Mouse (Mus musculus): ENCODE data around the gene Ephb3.

DNA sequence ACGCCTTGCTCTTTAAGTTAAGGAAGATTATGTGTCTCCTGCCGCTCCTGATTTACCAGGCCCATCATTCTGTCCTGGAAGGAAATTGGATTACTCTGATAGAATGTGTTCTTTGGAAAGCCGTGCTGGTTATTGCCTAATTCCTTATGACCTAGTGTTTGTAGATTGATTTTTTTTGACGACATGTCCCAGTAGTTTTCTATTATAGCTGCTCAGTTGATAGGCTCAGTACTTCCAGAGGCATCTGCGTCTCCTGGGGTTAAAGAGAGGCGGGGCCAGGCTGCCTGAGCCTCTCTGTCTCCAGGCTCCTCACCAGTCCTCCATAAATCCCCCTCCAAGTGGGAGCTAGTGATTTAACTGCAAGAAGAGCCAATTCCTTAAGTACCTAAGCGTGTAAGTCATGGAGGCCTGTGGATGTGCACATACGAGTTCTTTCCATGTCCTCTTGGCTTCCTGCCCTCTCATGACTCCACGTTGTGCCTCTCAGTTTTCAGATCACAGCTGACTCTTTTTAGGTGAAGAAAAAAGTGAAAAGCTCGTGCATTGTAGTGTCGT lies 47.9 kb downstream of the Ephb3 start:
- TF ChIP-seq CTCF (IDR thresholded peaks at IDR 0.05; ENCODE audit: low read depth), result no peak
- TF ChIP-seq EP300 (IDR thresholded peaks at IDR 0.05; ENCODE audit: low read depth), result no peak

All from liver, postnatal 0 days (tissue).